Mouse (Mus musculus) embryonic facial prominence, embryonic 10.5 days (tissue): Measurements from ENCODE around the gene Tmem150a. TPM values are rescaled to one million over a fixed set of nuclear protein-coding genes. Genes with fewer than 3 reads are reported as not detected.

Experiments used
- DNase-seq: peaks from one replicate; pipeline ENCODE4 v3.0.0-alpha.2; 2017; ENCODE audit warnings: low spot score
- H3K27ac ChIP-seq: fragments of 300-500 bp; sonication (generic); replicated peaks from 2 replicates; pipeline ENCODE4 v1.5.1; 2016; ENCODE audit warnings: mild to moderate bottlenecking
- H3K27me3 ChIP-seq: fragments of 300-500 bp; sonication (generic); replicated peaks from 2 replicates; pipeline ENCODE4 v1.6.1; 2016; ENCODE audit warnings: low read depth, mild to moderate bottlenecking; ENCODE audit not compliant: poor library complexity, severe bottlenecking
- H3K36me3 ChIP-seq: fragments of 300-500 bp; sonication (generic); replicated peaks from 2 replicates; pipeline ENCODE4 v1.6.1; 2016; ENCODE audit warnings: mild to moderate bottlenecking, moderate library complexity
- H3K4me1 ChIP-seq: fragments of 300-500 bp; sonication (generic); 2 replicates; pipeline ENCODE4 v1.6.1; 2016
- H3K4me3 ChIP-seq: fragments of 300-500 bp; sonication (generic); 2 replicates; pipeline ENCODE4 v1.5.1; 2016; ENCODE audit warnings: mild to moderate bottlenecking, moderate library complexity
- H3K9me3 ChIP-seq: fragments of 300-500 bp; sonication (generic); 2 replicates; pipeline ENCODE4 v1.6.1; 2016; ENCODE audit warnings: mild to moderate bottlenecking
- WGBS: fragments of 180-500 bp; shearing (Covaris S2); methylation state at CpG from one replicate; pipeline ENCODE4 v1.1.7; 2016; 5-methylcytosine and 5-hydroxymethylcytosine counted together
- polyA plus RNA-seq: library from polyadenylated mRNA; unstranded; fragments of >200 nt; fragmentation: Nextera tagmentation; extraction: Ambion mirVana; gene quantifications from 2 replicates; pipeline ENCODE4 v1.2.1, GENCODE M21; 2016

Tmem150a gene
- polyA plus RNA-seq, 1 experiment from 2014 or later = 6.3 TPM

GRCm38 (mm10) chr6:72333111-72333510 lies 22.1 kb upstream of the Tmem150a start:
- WGBS = 73% methylated on average over 5 of the region's 5 CpGs
- H3K4me3 ChIP-seq = no peak overlapping the region
- H3K36me3 ChIP-seq = peaks cover 99% of the 10 kb centered on the region
- H3K27ac ChIP-seq = no peak overlapping the region
- no peak for DNase-seq
- no peaks in the 10 kb centered on the region for H3K4me1 ChIP-seq
- no peaks in the 10 kb centered on the region for H3K9me3 ChIP-seq
- H3K27me3 ChIP-seq = no peaks in the 10 kb centered on the region

DNA sequence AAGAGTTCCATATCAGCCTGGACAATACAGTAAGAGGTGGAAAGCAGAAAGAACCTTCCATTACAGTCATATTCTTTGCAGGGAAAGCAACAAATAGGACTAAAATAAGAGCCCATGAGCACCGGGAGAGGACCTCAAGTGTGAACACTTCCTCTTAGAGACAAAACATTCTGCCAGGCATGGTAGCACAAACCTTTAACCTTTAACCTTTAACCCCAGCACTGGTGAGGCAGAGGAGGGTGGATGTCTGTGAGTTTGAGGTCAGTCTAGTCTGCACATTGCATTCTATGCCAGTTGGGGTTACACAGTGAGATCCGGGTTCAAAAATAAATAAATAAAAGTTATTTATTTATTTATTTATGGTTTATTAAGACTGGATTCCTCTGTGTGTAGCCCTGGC lies 14.8 kb upstream of the Tmem150a start:
- peaks cover 37% of the 10 kb centered on the region for H3K4me1 ChIP-seq
- no peaks in the 10 kb centered on the region for H3K9me3 ChIP-seq
- no peak overlapping the region for H3K4me3 ChIP-seq
- H3K36me3 ChIP-seq = peaks cover 63% of the 10 kb centered on the region
- H3K27ac ChIP-seq = no peak overlapping the region
- WGBS = 50% methylated on average over 2 of the region's 2 CpGs
- DNase-seq = no peak
- H3K27me3 ChIP-seq = no peaks in the 10 kb centered on the region

DNA sequence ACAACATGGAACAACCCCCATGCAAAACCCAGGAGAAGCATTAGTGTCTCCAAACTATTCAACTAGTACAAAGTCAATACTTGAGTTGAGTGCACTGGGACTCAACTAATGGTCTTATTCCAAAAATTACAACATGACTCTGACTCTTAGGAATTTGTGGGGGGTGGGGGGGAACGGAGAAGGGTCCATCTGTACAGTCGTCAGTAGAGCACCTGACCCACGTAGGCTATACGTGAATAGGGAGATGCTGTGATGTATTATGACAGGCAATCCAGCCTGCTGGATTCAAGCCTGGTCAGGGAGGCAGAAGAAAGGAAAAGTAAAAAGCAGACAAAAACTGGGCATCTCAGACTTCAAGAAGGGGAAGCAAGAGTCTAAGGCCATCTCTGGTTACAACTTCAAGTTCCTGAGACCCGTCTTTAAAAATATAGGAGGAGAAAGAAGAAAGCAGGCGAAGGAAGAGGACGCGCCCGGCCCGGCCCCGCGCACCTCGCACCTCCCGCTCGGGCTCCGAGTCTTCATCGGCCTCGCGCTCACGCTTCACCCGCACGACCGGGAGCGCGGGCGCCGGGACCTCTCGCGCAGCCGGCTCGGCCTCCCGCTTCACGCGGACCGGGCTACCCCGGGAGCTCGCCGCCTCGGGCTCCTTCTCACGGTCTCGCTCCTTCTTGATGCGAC lies 10.7 kb upstream of the Tmem150a start:
- no peak for DNase-seq
- no peaks in the 10 kb centered on the region for H3K27me3 ChIP-seq
- H3K4me1 ChIP-seq = peaks cover 68% of the 10 kb centered on the region
- H3K9me3 ChIP-seq = no peaks in the 10 kb centered on the region
- peak overlapping the region; percentile 72 for H3K4me3 ChIP-seq
- peak overlapping the region; percentile 87 for H3K27ac ChIP-seq
- WGBS = under 1% methylated on average over 42 of the region's 42 CpGs
- H3K36me3 ChIP-seq = peaks cover 36% of the 10 kb centered on the region

- Histone ChIP-seq H3K9me3 (no peaks in the 10 kb centered on the region), H3K36me3 (peaks cover 36% of the 10 kb centered on the region), H3K27ac (peak within 1 kb of the TSS; percentile 87), H3K4me3 (peak within 1 kb of the TSS; percentile 72), H3K4me1 (peaks cover 64% of the 10 kb centered on the region), H3K27me3 (no peaks in the 10 kb centered on the region)
- DNase-seq = peak; percentile 91
- WGBS = under 1% methylated on average over 30 of the region's 30 CpGs
Observed at GRCm38 (mm10) chr6:72345074-72345567, 10.1 kb upstream of the Tmem150a start, which contains the start of gene Usp39. Usp39 (minus strand) TSS chr6:72345184.

GRCm38 (mm10) chr6:72345633-72346032 lies 9.6 kb upstream of the Tmem150a start:
- peaks cover 59% of the 10 kb centered on the region for H3K4me1 ChIP-seq
- H3K9me3 ChIP-seq = no peaks in the 10 kb centered on the region
- peak overlapping the region; percentile 87; the same call in 1 of the 2 replicates for H3K27ac ChIP-seq
- H3K27me3 ChIP-seq = no peaks in the 10 kb centered on the region
- 48% methylated on average over 6 of the region's 6 CpGs for WGBS
- no peak for DNase-seq
- H3K4me3 ChIP-seq = peak overlapping the region; percentile 72
- peaks cover 37% of the 10 kb centered on the region for H3K36me3 ChIP-seq

- peak overlapping the region; percentile 77; the same call in 1 of the 2 replicates for H3K4me3 ChIP-seq
- H3K9me3 ChIP-seq = no peaks in the 10 kb centered on the region
- H3K27me3 ChIP-seq = no peaks in the 10 kb centered on the region
- peaks cover 39% of the 10 kb centered on the region for H3K36me3 ChIP-seq
- H3K4me1 ChIP-seq = peaks cover 53% of the 10 kb centered on the region
- DNase-seq = no peak
- no peak overlapping the region for H3K27ac ChIP-seq
- 79% methylated on average over 4 of the region's 4 CpGs for WGBS
Observed at GRCm38 (mm10) chr6:72346261-72346660, 9.0 kb upstream of the Tmem150a start.

DNA sequence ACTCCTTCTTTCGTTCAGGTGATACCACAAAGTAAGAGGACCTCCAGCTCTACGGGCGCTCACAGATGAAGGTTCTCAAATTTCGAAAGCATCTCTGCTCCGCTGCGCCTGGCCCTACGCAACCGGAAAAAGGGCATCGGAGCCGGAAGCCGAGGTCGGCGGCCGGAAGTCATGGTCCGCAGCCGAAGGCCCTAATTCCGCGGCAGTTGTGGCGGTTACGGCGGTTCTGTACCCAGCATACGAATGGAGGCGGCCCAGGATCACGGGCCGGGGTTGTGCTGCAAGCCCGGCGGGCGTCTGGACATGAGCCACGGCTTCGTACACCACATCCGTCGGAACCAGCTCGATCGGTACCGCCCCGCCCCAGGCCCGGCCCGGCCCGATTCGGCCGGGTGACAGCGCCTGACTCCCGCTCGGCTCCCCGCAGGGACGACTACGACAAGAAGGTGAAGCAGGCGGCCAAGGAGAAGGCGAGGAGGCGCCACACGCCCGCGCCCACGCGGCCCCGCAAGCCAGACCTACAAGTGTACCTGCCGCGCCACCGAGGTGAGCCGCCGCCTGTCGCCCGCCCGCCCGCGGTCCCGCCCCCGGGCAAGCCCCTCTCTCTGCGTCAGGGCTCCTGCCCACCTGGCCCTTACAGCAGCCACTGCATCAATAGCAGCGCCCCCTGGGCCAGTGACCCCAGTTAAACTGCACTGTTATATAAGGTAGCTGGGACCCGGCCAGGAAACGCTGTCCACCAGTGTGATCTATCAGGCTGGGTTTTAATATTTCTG lies 7.9 kb upstream of the Tmem150a start, which contains the start of gene 0610030E20Rik:
TSS of gene 0610030E20Rik (plus strand) at position 152 of the 776 bp plus-strand sequence.
- Histone ChIP-seq H3K27me3 (no peaks in the 10 kb centered on the region), H3K36me3 (peaks cover 38% of the 10 kb centered on the region)

GRCm38 (mm10) chr6:72348411-72348810 lies 6.8 kb upstream of the Tmem150a start:
- Histone ChIP-seq H3K4me1 (peaks cover 63% of the 10 kb centered on the region), H3K4me3 (peak overlapping the region; percentile 77; the same call in 1 of the 2 replicates), H3K9me3 (no peaks in the 10 kb centered on the region), H3K27ac (no peak overlapping the region), H3K36me3 (peaks cover 33% of the 10 kb centered on the region), H3K27me3 (no peaks in the 10 kb centered on the region)
- 82% methylated on average over 10 of the region's 10 CpGs for whole genome bisulfite sequencing
- no peak for DNase-seq

More for the DNA sequence above, 7.9 kb upstream of the Tmem150a start, which contains the start of gene 0610030E20Rik:
- H3K27ac ChIP-seq = peak within 1 kb of the TSS; percentile 95
- H3K9me3 ChIP-seq = no peaks in the 10 kb centered on the region
- peak; percentile 86 for DNase-seq
- under 1% methylated on average over 72 of the region's 72 CpGs for WGBS
- H3K4me3 ChIP-seq = peak within 1 kb of the TSS; percentile 77
- peaks cover 55% of the 10 kb centered on the region for H3K4me1 ChIP-seq

GRCm38 (mm10) chr6:72350214-72350613 lies 5.0 kb upstream of the Tmem150a start:
- peaks cover 68% of the 10 kb centered on the region for H3K4me1 ChIP-seq
- no peak overlapping the region for H3K27ac ChIP-seq
- 91% methylated on average over 2 of the region's 2 CpGs for WGBS
- H3K27me3 ChIP-seq = no peaks in the 10 kb centered on the region
- peaks cover 33% of the 10 kb centered on the region for H3K36me3 ChIP-seq
- H3K9me3 ChIP-seq = no peaks in the 10 kb centered on the region
- H3K4me3 ChIP-seq = no peak overlapping the region
- no peak for DNase-seq

- no peak for DNase-seq
- peaks cover 62% of the 10 kb centered on the region for H3K4me1 ChIP-seq
- H3K36me3 ChIP-seq = peaks cover 42% of the 10 kb centered on the region
- H3K9me3 ChIP-seq = no peaks in the 10 kb centered on the region
- WGBS = 68% methylated on average over 5 of the region's 5 CpGs
- H3K27ac ChIP-seq = no peak overlapping the region
- no peak overlapping the region for H3K4me3 ChIP-seq
- H3K27me3 ChIP-seq = no peaks in the 10 kb centered on the region
Observed at GRCm38 (mm10) chr6:72352636-72353405, 2.4 kb upstream of the Tmem150a start.

DNA sequence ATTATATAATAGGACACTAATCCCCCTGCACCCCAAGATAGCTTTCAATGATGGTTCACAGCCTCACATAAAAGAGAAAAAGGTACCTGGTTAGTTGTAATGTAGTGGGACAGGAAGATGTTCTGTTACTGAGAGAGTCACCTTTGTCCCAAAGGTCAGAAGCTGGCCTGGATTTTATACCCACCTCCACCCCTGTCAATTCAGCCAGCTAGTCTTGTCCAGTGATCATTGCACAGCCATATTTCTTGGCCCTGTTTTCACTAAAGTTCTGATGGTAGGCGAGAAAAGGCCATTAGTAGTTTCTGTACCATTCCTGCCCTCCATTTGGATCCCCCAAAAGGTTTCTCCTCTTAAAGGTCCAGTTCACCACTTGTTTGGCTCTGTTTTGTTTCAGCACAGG lies 1.2 kb upstream of the Tmem150a start:
- 72% methylated on average over 1 of the region's 1 CpGs for WGBS
- Histone ChIP-seq H3K27me3 (no peaks in the 10 kb centered on the region), H3K36me3 (peaks cover 45% of the 10 kb centered on the region), H3K27ac (no peak overlapping the region), H3K4me1 (peaks cover 50% of the 10 kb centered on the region), H3K4me3 (no peak overlapping the region), H3K9me3 (no peaks in the 10 kb centered on the region)
- no peak for DNase-seq

DNA sequence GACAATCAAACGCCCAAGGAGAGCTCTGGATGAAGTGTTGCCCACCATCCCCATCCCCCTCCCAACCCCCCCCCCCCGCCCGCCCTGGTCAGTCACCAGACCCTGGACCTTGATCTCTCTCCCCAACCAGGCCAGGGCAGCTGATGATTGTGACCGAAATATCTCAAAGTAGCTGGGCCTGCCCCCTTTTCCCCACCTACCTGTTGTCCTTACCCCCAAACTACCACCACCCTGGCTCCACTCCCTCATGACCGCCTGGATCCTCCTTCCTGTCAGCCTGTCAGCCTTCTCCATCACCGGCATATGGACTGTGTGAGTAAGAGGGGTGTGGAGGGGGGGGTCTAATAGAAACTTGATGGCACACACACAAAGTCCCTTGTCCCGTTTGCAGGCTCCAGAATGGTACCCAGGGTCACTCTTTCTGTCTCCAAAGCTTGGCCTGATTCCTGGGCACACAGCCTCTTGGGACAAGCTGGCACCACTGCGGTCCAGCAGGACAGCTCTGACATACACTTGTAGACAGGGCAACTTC lies 820 bp downstream of the Tmem150a start:
- DNase-seq = no peak
- H3K9me3 ChIP-seq = no peaks in the 10 kb centered on the region
- H3K4me3 ChIP-seq = peak overlapping the region; percentile 73
- peaks cover 43% of the 10 kb centered on the region for H3K36me3 ChIP-seq
- H3K27me3 ChIP-seq = no peaks in the 10 kb centered on the region
- peak overlapping the region; percentile 76; the same call in 1 of the 2 replicates for H3K27ac ChIP-seq
- WGBS = 32% methylated on average over 8 of the region's 8 CpGs
- H3K4me1 ChIP-seq = peaks cover 59% of the 10 kb centered on the region
